Mouse (Mus musculus) lung, embryonic 15.5 days (tissue): ENCODE results near the gene Tnfrsf8. TPM values are rescaled to one million over a fixed set of nuclear protein-coding genes. Genes with fewer than 3 reads are reported as not detected.

Experiments used
- ATAC-seq: fragments of 200-750 bp; cut with Nextera tagmentation; 2 replicates; pipeline ENCODE4 v1.8.0; 2017; ENCODE audit warnings: moderate number of reproducible peaks, borderline replicate concordance; ENCODE audit not compliant: low FRiP score, low TSS enrichment; ENCODE audit errors: extremely low read depth
- H3K27ac ChIP-seq: fragments of 300-500 bp; sonication (generic); 2 replicates; pipeline ENCODE4 v1.5.1; 2015; ENCODE audit warnings: moderate library complexity, mild to moderate bottlenecking, inconsistent platforms
- H3K27me3 ChIP-seq: fragments of 300-500 bp; sonication (generic); 2 replicates; pipeline ENCODE4 v1.6.1; 2015; ENCODE audit warnings: inconsistent platforms
- H3K36me3 ChIP-seq: fragments of 300-500 bp; sonication (generic); 2 replicates; pipeline ENCODE4 v1.6.1; 2015; ENCODE audit warnings: inconsistent platforms
- H3K4me1 ChIP-seq: fragments of 300-500 bp; sonication (generic); 2 replicates; pipeline ENCODE4 v1.6.1; 2015; ENCODE audit warnings: inconsistent platforms
- H3K4me2 ChIP-seq: fragments of 300-500 bp; sonication (generic); 2 replicates; pipeline ENCODE4 v1.6.1; 2015; ENCODE audit warnings: inconsistent platforms, mild to moderate bottlenecking, moderate library complexity
- H3K4me3 ChIP-seq: fragments of 300-500 bp; sonication (generic); 2 replicates; pipeline ENCODE4 v1.5.1; 2015; ENCODE audit warnings: mild to moderate bottlenecking, inconsistent platforms
- H3K9ac ChIP-seq: fragments of 300-500 bp; sonication (generic); 2 replicates; pipeline ENCODE4 v1.6.1; 2015; ENCODE audit warnings: inconsistent platforms
- H3K9me3 ChIP-seq: fragments of 300-500 bp; sonication (generic); 2 replicates; pipeline ENCODE4 v1.6.1; 2016; ENCODE audit warnings: inconsistent platforms
- WGBS: fragments of 180-500 bp; shearing (Covaris S2); methylation state at CpG from one replicate; pipeline ENCODE4 v1.1.7; 2015; 5-methylcytosine and 5-hydroxymethylcytosine counted together
- polyA plus RNA-seq: library from polyadenylated mRNA; unstranded; fragments of >200 nt; fragmentation: Nextera tagmentation; extraction: Ambion mirVana; gene quantifications from 2 replicates; pipeline ENCODE4 v1.2.1, GENCODE M21; 2015

Gene Tnfrsf8
- polyA plus RNA-seq, 1 experiment from 2014 or later, result 0.98 TPM

- Histone ChIP-seq H3K27me3 (no peaks in the 10 kb centered on the region), H3K36me3 (no peaks in the 10 kb centered on the region), H3K4me2 (no peak overlapping the region), H3K9ac (no peak overlapping the region), H3K4me3 (no peak overlapping the region), H3K9me3 (no peaks in the 10 kb centered on the region), H3K27ac (no peak overlapping the region), H3K4me1 (peaks cover under 1% of the 10 kb centered on the region; the same call in 1 of the 2 replicates)
- no peak for ATAC-seq
- 60% methylated on average over 1 of the region's 1 CpGs for WGBS
Measured at GRCm38 (mm10) chr4:145220001-145220400, 95.0 kb downstream of the Tnfrsf8 start.

GRCm38 (mm10) chr4:145219240-145219985 is 95.6 kb downstream of the Tnfrsf8 start:
- no peak overlapping the region for H3K9ac ChIP-seq
- no peak overlapping the region for H3K4me3 ChIP-seq
- ATAC-seq, result no peak
- H3K4me2 ChIP-seq, result no peak overlapping the region
- no peaks in the 10 kb centered on the region for H3K9me3 ChIP-seq
- no peak overlapping the region for H3K27ac ChIP-seq
- no peaks in the 10 kb centered on the region for H3K27me3 ChIP-seq
- 61% methylated on average over 15 of the region's 15 CpGs for WGBS
- no peaks in the 10 kb centered on the region for H3K36me3 ChIP-seq
- peaks cover 6% of the 10 kb centered on the region; the same call in 1 of the 2 replicates for H3K4me1 ChIP-seq

GRCm38 (mm10) chr4:145217837-145218236 is 97.1 kb downstream of the Tnfrsf8 start:
- Histone ChIP-seq H3K4me2 (no peak overlapping the region), H3K9ac (no peak overlapping the region), H3K27me3 (no peaks in the 10 kb centered on the region), H3K4me3 (no peak overlapping the region), H3K4me1 (peaks cover 6% of the 10 kb centered on the region; the same call in 1 of the 2 replicates), H3K36me3 (no peaks in the 10 kb centered on the region), H3K9me3 (no peaks in the 10 kb centered on the region), H3K27ac (no peak overlapping the region)
- WGBS, result 71% methylated on average over 5 of the region's 5 CpGs
- no peak for ATAC-seq

Other genes with a start within 250 kb of the Tnfrsf8 start
- gene Vps13d, start 120.2 kb downstream of the Tnfrsf8 start, polyA plus RNA-seq, result 6.1 and 6.7 TPM in 2 replicates
- gene Tnfrsf1b, start 68.3 kb downstream of the Tnfrsf8 start, polyA plus RNA-seq, result 4.5 and 5.2 TPM in 2 replicates
- not detected in 2 replicates for gene Zfp990, start 195.6 kb upstream of the Tnfrsf8 start, polyA plus RNA-seq